Mouse (Mus musculus) neural tube, embryonic 14.5 days (tissue): ENCODE measurements around the gene Gch1. TPM values are rescaled to one million over a fixed set of nuclear protein-coding genes. Genes with fewer than 3 reads are reported as not detected.
A peak's percentile ranks its signal among the peaks of the same experiment; 100 is the strongest.

ENCODE experiments used
- ATAC-seq: fragments of 200-750 bp; cut with Nextera tagmentation; 2 replicates; pipeline ENCODE4 v1.8.0; 2017; ENCODE audit warnings: low read depth, mild to moderate bottlenecking, moderate TSS enrichment, moderate library complexity
- H3K27ac ChIP-seq: fragments of 300-500 bp; sonication (generic); 2 replicates; pipeline ENCODE4 v1.5.1; 2014; ENCODE audit warnings: low read depth, mild to moderate bottlenecking, control low read depth, low read length, moderate library complexity, mixed read lengths
- H3K27me3 ChIP-seq: fragments of 300-500 bp; sonication (generic); 2 replicates; pipeline ENCODE4 v1.6.1; 2014; ENCODE audit warnings: low read length; ENCODE audit not compliant: control insufficient read depth, insufficient read depth
- H3K36me3 ChIP-seq: fragments of 300-500 bp; sonication (generic); 2 replicates; pipeline ENCODE4 v1.6.1; 2014; ENCODE audit warnings: low read length, mixed read lengths; ENCODE audit not compliant: control insufficient read depth, insufficient read depth
- H3K4me1 ChIP-seq: fragments of 300-500 bp; sonication (generic); 2 replicates; pipeline ENCODE4 v1.6.1; 2014; ENCODE audit warnings: low read length; ENCODE audit not compliant: control insufficient read depth, insufficient read depth
- H3K4me2 ChIP-seq: fragments of 300-500 bp; sonication (generic); 2 replicates; pipeline ENCODE4 v1.6.1; 2014; ENCODE audit warnings: mild to moderate bottlenecking, low read depth, low read length, control low read depth
- H3K4me3 ChIP-seq: fragments of 300-500 bp; sonication (generic); 2 replicates; pipeline ENCODE4 v1.5.1; 2014; ENCODE audit warnings: low read depth, low read length, control low read depth, mixed read lengths
- H3K9ac ChIP-seq: fragments of 300-500 bp; sonication (generic); replicated peaks from 2 replicates; pipeline ENCODE4 v1.6.1; 2014; ENCODE audit warnings: low read depth, mild to moderate bottlenecking, control low read depth, low read length, mixed read lengths
- H3K9me3 ChIP-seq: fragments of 300-500 bp; sonication (generic); 2 replicates; pipeline ENCODE4 v1.6.1; 2016; ENCODE audit warnings: low read length; ENCODE audit not compliant: control insufficient read depth
- WGBS: fragments of 180-500 bp; shearing (Covaris S2); extraction: QIAGEN DNeasy Blood & Tissue Kit; methylation state at CpG from one replicate; pipeline ENCODE4 v1.1.7; 2014; 5-methylcytosine and 5-hydroxymethylcytosine counted together
- polyA plus RNA-seq: library from polyadenylated mRNA; unstranded; fragments of >200 nt; fragmentation: Nextera tagmentation; extraction: Ambion mirVana; gene quantifications from 2 replicates; pipeline ENCODE4 v1.2.1, GENCODE M21; 2014

The Gch1 gene
- polyA plus RNA-seq, 1 experiment from 2014 or later, result 1.7 TPM

- no peak overlapping the region for H3K27ac ChIP-seq
- H3K27me3 ChIP-seq, result peaks cover 18% of the 10 kb centered on the region
- H3K4me3 ChIP-seq, result no peak overlapping the region
- 68% methylated on average over 4 of the region's 4 CpGs for WGBS
- H3K9ac ChIP-seq, result no peak overlapping the region
- H3K4me2 ChIP-seq, result no peak overlapping the region
- ATAC-seq, result no peak
- no peaks in the 10 kb centered on the region for H3K36me3 ChIP-seq
- H3K4me1 ChIP-seq, result no peaks in the 10 kb centered on the region
- no peaks in the 10 kb centered on the region for H3K9me3 ChIP-seq
Observed at GRCm38 (mm10) chr14:47190626-47191025, 1.4 kb upstream of the Gch1 start.

DNA sequence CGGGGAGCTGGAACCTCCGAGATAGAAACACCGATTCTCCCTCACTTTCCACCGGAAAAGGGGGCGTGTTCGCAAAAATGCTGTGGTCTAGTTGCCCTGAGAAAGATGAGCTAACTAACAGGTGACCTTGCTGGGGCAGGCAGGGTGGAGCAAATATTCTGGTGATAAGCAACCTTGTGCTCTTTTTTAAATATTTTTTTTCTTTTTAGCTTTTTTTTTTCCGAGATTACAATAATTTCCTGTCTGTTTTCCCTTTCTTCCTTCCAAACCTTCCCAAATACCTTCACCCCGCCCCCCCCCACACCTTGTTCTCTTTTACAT lies 382 bp upstream of the Gch1 start:
- ATAC-seq, result no peak; the same call in 1 of the 2 replicates
- H3K27ac ChIP-seq, result no peak overlapping the region
- H3K9me3 ChIP-seq, result no peaks in the 10 kb centered on the region
- peak overlapping the region; percentile 99 for H3K4me2 ChIP-seq
- no peaks in the 10 kb centered on the region for H3K4me1 ChIP-seq
- H3K27me3 ChIP-seq, result peaks cover 18% of the 10 kb centered on the region
- WGBS, result 16% methylated on average over 8 of the region's 8 CpGs
- H3K4me3 ChIP-seq, result peak overlapping the region; percentile 73
- peak overlapping the region; percentile 50; the same call in 1 of the 2 replicates for H3K9ac ChIP-seq
- H3K36me3 ChIP-seq, result no peaks in the 10 kb centered on the region

DNA sequence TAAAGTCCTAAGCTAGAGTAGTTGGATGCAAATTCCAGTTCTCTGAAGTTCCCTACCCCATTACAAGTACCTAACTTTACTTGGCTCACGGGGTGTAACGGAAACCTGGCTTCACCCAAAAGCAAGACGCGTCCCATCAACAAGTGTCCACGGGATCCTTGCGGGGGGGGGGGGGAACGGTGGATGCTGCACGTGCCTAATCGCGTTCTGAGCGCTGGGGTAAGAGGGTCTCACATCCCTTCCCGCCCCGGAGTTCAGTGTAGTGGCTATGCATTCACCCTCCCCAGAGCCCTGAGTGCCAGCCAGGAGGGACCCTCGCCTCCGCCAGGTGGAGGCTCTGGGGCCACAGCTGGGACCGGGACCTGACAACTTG lies 752 bp downstream of the Gch1 start:
- whole genome bisulfite sequencing, result 1% methylated on average over 16 of the region's 16 CpGs
- Histone ChIP-seq H3K27ac (no peak overlapping the region), H3K4me1 (no peaks in the 10 kb centered on the region), H3K9ac (peak overlapping the region; percentile 50), H3K27me3 (peaks cover 18% of the 10 kb centered on the region), H3K36me3 (no peaks in the 10 kb centered on the region), H3K9me3 (no peaks in the 10 kb centered on the region), H3K4me3 (peak overlapping the region; percentile 73), H3K4me2 (peak overlapping the region; percentile 99)
- ATAC-seq, result 0 out of 2 replicates have a peak, but pooled peaks have one; percentile 50

DNA sequence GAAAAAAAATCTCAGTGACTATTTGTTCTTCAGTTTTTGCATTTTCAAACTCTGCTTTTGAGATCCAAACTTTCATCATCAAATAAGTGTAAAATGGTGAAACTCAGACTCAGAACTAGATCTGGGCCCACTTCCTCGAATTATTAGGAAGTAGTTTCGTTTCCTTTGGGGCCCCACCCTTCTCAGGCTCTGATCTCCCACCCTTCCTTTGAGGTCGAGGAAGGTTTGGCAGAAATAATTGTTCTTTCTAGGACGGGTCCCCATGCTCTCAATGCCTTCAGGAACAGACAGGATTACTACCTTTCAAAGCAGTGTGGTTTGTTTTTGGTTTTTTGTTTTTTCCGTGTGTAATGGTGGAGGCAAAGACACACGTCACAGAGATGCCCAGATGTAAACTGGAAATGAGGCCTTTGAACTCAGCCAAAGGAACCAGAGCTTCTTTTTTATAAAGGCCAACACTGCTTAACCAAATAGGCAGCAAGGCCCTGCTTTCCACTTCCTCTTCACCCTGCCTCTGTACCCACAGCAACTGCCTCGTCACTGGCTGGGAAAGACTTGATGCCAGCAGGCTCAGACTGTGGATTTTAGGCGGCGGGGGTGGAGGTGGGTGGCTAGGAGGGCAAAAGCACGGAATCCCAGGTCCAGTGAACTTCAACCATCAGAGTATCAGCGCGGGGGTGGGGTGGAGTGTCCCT lies 1.4 kb downstream of the Gch1 start:
- 37% methylated on average over 12 of the region's 12 CpGs for WGBS
- ATAC-seq, result no peak
- no peaks in the 10 kb centered on the region for H3K36me3 ChIP-seq
- H3K4me2 ChIP-seq, result peak overlapping the region; percentile 99; the same call in 1 of the 2 replicates
- no peaks in the 10 kb centered on the region for H3K9me3 ChIP-seq
- H3K27me3 ChIP-seq, result peaks cover 18% of the 10 kb centered on the region
- no peak overlapping the region for H3K27ac ChIP-seq
- H3K4me1 ChIP-seq, result no peaks in the 10 kb centered on the region
- no peak overlapping the region for H3K4me3 ChIP-seq
- H3K9ac ChIP-seq, result no peak overlapping the region

DNA sequence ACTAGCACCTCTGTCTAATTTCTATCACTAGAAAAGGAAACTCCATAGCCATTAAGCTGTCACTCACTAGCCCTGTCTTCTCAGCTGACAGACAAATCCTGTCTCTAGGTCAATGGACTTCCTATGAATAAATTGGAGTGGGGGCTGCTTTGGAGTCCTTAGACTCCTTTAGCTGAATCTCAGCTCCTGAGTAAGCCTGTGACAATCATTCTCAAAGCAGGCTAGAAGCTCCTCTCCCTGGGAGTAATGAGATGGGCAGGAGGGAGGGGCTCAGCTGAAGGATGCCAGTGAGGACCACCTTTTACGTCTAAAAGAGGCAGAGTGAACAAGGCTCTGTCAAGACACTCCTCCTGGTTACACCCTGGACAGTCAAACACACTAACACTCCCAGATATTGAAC lies 2.0 kb downstream of the Gch1 start:
- 33% methylated on average over 1 of the region's 1 CpGs for WGBS
- Histone ChIP-seq H3K9ac (no peak overlapping the region), H3K27me3 (peaks cover 18% of the 10 kb centered on the region), H3K36me3 (no peaks in the 10 kb centered on the region), H3K4me1 (no peaks in the 10 kb centered on the region), H3K4me3 (no peak overlapping the region), H3K9me3 (no peaks in the 10 kb centered on the region), H3K4me2 (no peak overlapping the region), H3K27ac (no peak overlapping the region)
- ATAC-seq, result no peak

DNA sequence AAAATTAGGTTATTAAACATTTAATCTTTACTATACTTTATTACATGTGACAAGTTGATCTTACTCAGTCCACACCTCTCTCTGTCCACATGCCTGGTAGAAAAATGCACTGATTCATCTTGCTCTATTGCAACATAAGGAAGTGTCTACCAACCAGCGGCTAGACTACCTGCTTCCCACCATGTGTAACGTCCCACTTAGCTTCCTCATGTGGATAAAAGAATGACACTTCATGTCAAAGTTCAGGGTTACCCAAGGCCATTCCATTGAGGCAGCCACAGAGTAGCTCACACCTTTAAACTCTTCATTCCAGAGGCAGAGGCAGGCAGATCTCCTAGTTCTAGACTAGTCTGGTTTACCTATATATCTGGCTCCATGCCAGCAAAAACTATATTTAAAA lies 2.7 kb downstream of the Gch1 start:
- whole genome bisulfite sequencing, result 86% methylated on average over 2 of the region's 2 CpGs
- no peak for ATAC-seq
- Histone ChIP-seq H3K9ac (no peak overlapping the region), H3K4me2 (no peak overlapping the region), H3K36me3 (no peaks in the 10 kb centered on the region), H3K4me3 (no peak overlapping the region), H3K27ac (no peak overlapping the region), H3K4me1 (no peaks in the 10 kb centered on the region), H3K9me3 (no peaks in the 10 kb centered on the region), H3K27me3 (peaks cover 18% of the 10 kb centered on the region)

DNA sequence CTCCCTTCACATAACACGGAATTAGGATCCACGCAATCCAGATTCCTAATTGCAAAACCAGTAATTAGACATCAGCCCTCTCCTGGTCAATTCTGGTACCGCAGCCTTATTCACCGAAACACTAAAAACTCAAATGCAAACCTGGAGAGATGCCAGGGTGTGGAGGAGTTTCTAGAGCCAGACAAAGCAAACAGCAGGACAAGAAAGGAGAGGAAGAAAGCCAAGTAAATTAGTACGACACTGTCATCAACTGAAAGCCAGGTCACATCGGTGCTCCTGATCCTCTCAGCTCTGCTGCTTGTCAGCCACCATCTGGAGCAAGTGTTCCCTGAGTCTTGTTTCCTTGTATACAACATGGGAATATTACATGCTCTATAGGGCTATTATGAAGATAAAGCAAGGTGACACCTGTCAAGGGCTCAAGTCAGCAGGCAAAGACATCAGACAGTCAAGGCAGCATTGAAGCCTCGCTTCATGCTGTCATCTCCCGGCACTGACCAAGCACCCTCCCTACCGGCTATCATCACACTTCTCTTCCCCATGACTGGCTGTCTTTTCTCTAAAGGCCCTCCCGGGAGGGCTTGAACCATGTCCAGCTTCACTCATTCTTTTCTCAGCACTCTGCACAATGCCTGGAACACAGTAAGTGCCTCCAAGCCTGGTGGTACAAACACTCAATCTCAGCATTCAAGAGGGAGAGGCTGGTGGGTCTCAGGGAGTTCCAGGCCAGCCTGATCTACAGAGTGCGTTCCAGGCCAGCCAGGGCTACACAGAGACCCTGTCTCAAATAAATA lies 7.5 kb downstream of the Gch1 start:
- Histone ChIP-seq H3K27ac (no peak overlapping the region), H3K4me2 (no peak overlapping the region), H3K27me3 (no peaks in the 10 kb centered on the region), H3K9me3 (no peaks in the 10 kb centered on the region), H3K4me3 (no peak overlapping the region), H3K9ac (no peak overlapping the region), H3K36me3 (no peaks in the 10 kb centered on the region), H3K4me1 (no peaks in the 10 kb centered on the region)
- ATAC-seq, result no peak
- WGBS, result 55% methylated on average over 11 of the region's 11 CpGs

DNA sequence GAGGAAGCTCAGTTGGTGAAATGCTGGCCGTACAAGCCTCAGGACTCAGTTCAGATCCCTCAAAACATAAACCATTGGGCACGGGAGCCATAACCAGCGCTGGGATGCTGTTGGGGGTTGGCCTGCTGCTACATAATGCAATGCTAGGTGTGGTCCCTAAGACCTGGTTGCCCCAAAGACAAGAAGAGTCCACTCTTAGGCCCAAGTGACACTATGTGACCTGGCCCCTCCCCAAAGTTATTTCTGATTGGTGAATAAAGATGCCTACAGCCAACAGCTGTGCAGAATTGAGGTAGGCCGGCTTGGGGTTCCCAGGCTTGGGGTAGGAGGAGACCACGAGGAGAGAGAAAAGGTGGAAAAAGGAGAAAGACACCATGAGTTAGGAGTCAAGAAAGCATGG lies 10.4 kb downstream of the Gch1 start:
- ATAC-seq, result no peak
- no peaks in the 10 kb centered on the region for H3K36me3 ChIP-seq
- H3K4me1 ChIP-seq, result no peaks in the 10 kb centered on the region
- H3K27me3 ChIP-seq, result no peaks in the 10 kb centered on the region
- WGBS, result 91% methylated on average over 5 of the region's 5 CpGs
- H3K27ac ChIP-seq, result no peak overlapping the region
- H3K4me2 ChIP-seq, result no peak overlapping the region
- no peak overlapping the region for H3K4me3 ChIP-seq
- H3K9me3 ChIP-seq, result no peaks in the 10 kb centered on the region
- no peak overlapping the region for H3K9ac ChIP-seq

DNA sequence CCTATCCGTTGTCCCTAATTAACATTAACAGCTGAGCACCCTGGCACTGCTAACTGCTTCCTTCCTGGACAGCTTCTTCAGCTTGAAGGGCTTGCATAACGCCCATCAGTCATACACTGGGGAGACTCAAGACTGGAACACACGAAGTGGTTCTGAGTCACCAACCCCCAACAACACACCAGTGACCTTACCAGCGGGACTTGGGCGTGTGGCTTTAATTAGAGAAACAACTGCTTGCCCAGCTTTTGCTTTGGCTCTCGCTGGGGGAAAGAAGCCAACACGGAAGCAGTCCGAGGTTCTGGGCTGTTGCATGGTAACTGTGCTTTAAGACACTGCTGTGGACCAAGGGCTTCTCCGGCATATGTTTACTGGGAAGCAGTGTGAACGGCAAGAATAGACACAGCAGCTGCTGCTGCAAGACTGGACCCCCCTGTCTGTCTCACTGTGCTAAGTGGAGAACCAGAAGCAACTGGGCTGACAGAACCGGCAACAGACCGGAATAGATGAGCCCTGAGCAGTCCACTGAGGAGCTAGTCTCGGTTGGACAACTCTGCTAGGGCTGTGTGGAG lies 11.3 kb downstream of the Gch1 start:
- Histone ChIP-seq H3K27me3 (no peaks in the 10 kb centered on the region), H3K4me2 (no peak overlapping the region), H3K36me3 (no peaks in the 10 kb centered on the region), H3K4me1 (no peaks in the 10 kb centered on the region), H3K9ac (no peak overlapping the region), H3K4me3 (no peak overlapping the region), H3K27ac (no peak overlapping the region), H3K9me3 (no peaks in the 10 kb centered on the region)
- no peak; the same call in 1 of the 2 replicates for ATAC-seq
- WGBS, result 70% methylated on average over 13 of the region's 13 CpGs
